Mouse (Mus musculus) embryonic fibroblast, embryonic 13.5 days (primary cell): ENCODE results near the gene 1110051M20Rik.

ENCODE experiments used
- CTCF ChIP-seq: IDR thresholded peaks from 2 replicates; pipeline ENCODE4 v1.5.1; 2011; ENCODE audit warnings: mild to moderate bottlenecking, control low read depth, low read length, moderate library complexity, borderline replicate concordance; ENCODE audit not compliant: insufficient read depth
- POLR2A ChIP-seq: IDR thresholded peaks from 2 replicates; pipeline ENCODE4 v1.6.1; 2011; ENCODE audit warnings: low read depth, mild to moderate bottlenecking, control low read depth, low read length, moderate library complexity

GRCm38 (mm10) chr2:91354727-91355403 is 89.6 kb downstream of the 1110051M20Rik start:
- TF ChIP-seq POLR2A (no peak), CTCF (no peak)
